Mouse (Mus musculus) right cerebral cortex, adult 2 months (tissue): Measurements from ENCODE around the gene Nebl.

Experiments
- DNase-seq, 2 experiments: peaks; one replicate each; pipeline ENCODE4 v3.0.0; 2021 to 2022; ENCODE audit warnings: low spot score in 2 of 2

Gene Nebl

DNA sequence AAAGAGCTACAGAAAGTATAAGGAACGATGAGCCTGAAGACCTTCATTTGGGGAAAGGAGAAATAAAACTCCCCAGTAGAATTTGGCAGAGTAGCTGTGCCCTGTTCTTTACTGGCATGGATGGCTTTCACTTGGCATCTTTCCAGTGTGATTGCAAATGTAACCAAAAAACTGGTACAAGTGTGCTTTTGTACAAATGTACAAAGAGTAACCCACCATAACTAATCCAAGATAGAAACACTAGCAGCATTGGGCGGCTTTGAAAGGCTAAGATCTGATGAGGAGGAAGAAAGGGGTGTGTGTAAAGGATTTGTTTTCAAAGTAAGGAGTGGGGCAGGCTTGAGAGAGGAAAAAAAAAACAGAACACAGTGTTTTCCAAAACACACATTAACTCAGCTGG, 21.2 kb downstream of the Nebl start:
- no peak for DNase-seq

DNA sequence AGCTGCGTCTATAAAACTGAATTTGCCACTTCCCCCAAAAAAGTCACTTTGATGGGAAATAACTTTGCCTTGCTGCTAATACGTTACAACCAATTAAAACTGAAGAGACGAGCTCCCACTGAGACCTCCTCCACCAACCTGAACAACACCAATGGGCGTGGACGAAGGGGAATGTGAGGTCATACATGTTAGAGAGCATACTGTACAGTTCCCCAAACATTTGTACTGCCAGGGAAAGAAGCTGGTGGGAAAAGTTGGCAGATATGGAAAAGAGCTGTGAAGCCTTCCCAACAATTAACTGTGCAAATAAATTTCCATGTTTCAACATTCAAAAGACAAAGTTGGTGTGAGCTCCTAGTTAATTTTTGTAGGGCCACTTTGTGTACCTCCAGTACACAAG, 25.3 kb downstream of the Nebl start:
- no peak for DNase-seq

DNA sequence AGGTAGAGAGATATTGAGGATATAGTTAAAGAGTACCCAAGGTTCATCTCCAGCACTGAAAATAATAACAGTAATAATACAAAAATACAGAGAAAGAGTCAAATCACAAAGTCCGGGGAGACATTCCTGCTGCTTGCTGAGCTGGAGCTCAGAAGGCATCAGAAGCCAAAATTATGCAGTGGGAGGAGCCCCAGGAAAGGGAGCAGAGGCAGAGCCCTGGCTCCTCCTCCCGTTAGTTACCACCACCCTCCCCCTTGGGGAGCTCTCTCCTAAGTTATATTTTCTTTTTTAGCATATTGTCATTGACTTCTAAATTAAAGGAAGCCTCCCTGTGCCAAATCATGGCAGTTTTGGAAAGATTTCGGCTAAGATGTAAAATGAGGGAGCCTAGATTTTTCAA, 25.8 kb downstream of the Nebl start:
- DNase-seq, result no peak

DNA sequence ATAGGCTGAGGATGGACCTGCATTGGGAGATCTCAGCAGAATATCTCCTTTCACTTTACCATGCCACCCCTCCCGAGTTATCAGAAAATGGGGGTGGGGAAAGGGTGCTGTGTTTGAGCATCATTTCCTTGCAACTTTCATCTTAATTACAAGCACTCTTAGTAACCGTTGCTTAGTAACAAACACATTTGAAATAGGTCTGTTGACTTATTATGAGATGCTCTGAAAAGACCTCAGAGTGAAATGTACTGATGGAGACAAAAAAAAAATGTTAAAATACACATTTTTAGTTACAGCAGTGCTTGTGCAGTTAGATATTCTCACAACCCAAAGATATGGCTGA, 28.1 kb downstream of the Nebl start:
- DNase-seq, result no peak

DNA sequence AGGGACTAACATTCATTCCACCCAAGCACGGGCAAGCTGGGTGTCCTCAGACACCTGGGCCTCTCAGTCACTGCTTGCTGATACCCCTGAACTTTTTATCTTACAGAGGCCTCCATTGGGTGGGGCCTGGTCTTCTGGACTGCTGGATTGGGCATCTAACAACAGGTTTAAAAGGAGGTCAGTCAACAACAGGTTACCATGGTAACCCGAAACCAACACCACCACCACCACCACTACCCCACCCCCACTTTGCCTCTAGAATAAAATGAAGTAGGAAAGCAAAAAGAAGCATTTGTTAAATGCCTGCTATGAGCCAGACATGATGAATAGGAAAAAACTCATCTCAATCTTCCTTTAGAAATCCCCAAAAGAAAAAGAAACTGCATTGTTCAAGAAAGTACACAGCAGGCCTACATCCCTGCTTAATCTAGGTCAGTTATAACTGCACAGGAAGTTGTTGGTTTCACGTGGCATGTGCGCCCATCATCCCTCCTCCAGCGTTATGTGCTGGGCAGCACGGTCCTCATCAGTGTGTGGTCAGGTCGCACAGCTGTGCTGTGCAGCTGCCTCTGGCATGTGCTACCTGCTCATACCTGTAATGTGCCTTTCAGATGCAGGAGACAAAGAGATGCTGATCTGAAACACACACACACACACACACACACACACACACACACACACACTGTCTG, 28.6 kb downstream of the Nebl start:
- no peak for DNase-seq

DNA sequence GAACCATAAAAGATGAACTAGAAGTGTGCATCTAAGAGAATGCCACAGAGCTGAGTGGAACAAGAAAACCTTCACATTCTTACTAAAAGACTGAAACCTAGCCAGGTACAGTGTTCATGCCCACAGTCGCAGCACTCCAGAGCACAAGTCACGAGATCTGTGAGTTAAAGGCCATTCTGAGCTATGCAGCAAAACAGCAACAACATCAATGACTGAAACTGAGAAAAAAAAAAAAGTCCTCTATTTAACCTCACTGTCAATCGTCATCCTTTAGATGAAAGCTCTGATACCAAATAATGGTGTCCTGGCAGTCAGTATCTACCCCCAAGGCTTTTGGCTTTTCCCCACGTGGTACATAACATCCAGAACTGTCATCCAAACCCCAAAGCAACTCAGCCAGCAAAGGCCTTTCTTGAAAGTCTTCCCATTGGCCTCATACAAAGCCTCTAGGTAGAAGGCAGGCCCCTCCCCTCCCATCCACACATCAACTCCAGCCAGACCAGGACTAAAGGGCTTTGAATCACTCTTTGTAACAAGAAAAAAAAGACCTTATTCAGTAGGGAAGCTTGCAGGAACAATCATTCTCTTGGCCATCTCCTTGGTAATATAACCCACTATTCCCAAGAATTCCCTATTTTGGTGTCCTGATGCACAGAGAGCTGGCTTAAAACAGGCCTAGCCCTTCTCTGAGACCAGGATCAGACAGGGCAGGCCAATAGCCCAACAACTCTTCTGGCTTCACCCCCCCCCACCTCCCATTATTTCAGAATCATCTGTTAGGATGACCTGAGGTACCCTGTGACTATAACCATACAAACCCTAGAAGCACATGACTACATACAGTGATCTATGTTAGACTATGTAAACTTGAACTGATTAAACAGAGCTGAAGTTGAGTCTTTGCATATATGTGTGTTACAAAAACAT, 32.8 kb downstream of the Nebl start:
- no peak for DNase-seq

DNA sequence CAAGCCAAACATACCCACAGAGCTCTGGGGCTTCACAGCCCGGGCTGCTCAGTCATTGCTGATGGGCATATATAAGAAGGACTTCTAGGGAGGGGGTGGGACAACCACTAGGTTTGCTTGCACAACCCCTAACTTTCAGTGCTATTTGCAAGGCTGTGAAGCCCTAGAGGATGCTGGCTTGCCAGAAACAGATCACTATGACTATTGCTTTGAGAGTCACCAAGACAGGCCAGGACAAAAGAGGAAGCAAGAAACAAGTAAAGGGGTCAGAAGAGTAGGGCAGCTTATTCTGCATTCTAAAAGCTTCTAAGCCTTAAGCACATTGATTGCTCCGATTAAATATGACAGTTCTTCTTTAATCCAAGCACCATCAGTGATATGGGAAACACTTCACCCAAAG, 38.3 kb downstream of the Nebl start:
- DNase-seq, result no peak

DNA sequence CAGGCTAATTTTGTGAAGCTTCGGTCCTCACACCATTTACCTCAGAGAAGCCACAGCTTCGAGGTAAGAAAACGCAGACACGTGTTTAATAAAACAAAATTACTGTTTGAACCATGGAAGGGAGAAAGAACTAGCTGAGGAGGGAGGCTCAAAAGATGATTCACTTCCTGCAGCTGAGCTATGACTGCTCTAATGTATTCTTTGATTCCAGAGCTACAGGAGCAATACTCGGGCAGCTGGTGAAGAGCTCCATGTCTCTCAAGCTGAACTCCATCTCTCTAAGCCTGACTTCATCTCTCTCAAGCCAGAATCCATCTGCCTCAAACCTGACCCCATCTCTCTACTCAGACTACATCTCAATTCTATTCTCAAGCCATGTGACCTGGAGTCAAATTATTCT, 41.0 kb downstream of the Nebl start:
- no peak for DNase-seq

DNA sequence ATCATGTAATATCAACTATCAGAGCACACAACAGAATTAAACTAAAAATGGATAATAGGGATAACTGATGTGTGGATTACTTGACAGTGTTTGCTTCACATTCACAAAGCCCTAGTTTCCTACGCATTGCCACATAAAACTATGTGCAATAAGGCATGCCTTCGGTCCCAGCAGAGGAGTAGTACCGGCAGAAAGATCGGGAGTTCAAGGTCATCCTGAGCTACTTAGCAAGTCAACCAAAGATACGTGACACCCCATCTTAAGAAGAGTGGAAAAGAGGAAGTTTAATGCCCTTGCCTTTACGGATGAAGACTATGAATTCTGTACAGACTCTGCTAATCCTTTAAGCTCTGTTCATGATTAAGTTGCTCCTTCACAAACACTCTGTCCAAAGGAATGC, 44.1 kb downstream of the Nebl start:
- no peak for DNase-seq

DNA sequence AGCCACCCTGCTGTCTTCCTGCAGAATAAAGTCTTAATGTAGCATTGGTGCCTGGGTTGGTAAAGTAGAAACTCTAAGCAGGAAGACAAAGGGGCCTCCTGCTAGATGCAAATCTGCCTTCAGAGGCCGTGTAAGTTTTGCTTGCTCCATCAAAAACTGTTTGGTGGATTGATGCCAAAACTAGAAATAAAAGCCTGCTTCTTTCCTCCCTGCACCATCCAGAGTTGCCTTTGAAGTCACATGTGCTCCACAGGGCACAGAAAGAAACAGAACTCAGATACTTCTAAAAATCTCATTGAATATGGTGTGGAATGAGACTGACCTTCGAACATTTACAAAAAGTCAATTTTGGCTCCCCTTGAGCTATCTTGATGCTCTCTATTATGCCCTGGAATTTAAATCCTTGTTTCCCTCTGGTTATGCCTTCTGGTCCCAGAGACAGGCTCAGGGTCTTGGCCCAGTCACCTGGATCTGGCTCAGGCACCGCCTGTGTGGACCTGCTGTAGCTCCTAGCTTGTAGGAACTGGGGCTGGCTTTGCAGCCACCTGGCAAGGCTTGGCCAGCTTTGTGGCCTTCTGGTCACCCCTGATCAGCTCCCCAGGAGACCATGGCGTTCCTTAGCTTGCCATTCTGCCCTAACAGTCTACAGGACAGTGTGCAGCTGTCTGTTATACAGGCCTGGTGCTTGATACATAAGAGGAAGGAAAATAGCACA, 47.8 kb downstream of the Nebl start:
- DNase-seq, result no peak

DNA sequence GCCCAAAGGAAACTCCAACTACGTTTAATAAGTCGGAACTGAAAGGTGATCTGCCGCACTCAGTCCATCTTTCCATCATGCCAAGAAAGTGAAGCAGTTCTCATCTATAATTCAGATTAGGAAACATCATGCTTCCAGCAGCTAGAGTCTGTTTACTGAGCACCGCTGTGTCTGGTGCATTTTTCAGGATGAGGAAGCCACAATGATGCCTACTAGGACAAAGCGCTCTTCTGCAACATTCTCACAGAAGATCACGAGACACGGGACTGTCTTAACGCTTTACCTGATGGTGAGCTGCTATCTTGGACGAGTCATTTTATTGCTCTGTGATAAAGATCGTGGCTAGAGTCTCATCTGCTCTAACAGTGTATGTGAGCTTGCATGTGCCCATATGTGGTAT, 59.1 kb downstream of the Nebl start:
- no peak for DNase-seq

DNA sequence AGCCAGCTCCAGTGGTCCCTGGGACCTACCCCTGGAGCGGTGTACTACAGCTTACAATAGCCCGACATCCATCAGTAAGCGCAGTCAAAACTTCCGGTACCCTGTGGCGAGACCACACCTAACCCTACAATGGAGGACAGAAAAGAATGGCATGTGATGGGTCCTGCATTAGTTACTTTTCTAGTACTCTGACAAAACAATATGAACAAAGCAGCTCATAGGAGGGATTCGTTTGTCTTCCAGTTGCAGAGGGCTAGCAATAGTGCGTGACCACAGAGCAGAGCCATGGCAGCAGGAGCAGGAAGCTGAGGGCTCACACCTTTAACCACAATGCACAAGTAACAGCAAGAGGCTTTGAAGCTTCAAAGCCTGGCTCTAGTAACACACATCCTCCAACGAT, 59.7 kb downstream of the Nebl start:
- DNase-seq, result no peak

DNA sequence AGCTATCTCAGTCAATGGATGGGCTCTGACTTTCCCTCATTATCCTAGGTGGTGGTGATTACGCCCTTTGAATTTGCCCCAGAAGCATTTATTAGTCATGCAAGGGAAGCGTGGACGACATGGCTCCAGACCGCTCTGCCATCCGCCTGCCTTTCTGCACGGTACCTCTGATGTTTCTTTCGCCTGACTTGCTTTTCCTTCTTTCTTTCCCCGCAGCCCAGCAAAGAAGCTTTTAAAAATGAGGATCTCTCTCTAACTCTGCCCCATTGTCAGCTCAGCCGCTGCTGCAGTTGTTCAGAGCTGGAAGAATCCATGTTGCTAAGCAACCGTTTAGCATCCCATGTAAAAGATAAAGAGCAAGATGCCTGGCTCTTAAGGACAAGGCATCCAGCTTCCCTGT, 61.3 kb downstream of the Nebl start:
- DNase-seq, result peak; percentile 34 to 52

DNA sequence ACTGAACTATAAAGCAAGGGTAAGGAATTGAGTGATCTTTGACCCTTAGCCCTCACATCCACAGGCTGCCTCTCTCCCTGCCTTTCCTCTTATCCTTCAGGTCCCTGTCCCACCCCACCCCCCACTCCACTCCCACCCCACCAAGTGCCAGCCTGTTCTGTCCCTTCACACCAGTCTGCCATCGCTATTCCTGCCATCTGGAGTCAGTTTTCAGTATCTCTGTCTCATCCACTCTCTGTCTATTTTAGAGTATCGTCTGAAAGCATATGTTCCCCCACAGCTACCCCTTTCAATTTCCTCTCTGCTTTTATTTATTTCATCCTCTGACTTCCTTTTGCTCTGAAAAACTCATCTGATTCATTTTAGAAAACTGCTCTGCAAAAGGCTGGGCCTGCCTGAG, 62.3 kb downstream of the Nebl start:
- peak in 1 of 2 experiments; percentile 25 for DNase-seq

DNA sequence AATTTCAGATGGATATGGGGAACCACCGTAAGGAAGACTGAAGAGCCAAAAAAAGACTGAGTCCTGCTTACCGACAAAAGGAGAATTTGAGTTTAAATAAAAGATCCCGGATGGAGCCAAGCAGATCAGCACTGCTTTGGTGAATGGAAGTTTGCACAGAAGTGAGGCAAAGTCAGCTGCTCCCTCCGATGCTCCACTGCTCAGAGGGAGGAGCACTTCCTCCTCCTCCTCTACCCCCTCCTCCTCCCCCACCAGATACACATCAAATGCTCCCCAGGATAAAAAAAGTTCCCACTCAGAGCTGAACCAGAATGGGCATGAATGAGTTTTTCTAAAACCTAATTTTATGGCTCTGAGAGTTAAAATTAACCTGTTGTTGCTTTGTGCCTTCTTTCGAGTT, 73.1 kb downstream of the Nebl start:
- DNase-seq, result no peak

DNA sequence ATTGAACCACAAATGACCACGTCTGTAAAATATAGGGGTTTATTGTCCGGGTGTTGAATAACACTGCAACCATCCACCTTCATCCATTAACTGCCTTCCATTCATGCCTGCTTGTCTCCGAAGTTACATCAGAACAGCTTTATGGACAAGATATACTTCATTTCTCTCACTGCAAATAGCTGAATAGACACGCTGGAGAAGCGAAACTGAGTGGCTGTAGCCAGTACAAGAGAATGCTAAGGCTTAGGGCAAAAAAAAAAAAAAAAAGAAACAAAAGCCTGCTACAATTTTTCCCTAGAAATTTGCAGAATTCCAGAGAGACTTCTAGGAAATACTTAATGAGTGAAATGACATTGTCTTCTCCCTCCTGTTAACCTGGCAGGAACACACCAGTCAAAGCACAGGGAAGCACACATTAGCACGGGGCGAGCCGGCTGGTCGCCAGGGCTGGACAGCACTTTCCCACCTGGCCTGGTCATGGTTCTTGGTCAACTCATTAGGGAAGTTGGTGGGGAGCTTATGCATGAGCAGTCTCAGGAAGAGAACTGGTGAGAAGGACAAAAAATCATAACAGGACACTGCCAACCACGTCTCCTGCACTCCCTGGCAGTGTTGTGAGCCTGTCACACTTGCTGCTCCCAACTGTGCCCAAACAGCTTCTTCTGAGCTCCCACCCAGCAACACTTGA, 81.0 kb downstream of the Nebl start:
- no peak for DNase-seq

DNA sequence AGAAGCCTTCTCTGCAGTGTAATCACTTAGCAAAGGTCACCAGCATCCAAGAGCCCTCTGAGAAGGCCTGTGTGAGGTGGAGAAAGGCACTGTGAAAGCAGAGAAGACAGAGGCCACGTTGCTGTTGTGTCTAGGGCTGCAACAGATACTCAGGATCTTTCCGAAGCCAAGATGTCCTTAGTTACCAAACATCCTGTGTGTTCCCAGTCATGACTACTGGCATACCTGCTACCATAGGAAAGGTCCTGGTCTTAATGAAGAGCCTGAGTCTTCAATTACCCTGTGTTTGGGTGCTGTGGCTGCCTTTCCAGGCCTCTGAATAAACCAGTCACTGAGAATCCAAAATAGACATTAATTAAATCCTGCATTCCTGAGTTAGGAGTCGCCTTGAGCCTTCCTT, 81.5 kb downstream of the Nebl start:
- no peak for DNase-seq

DNA sequence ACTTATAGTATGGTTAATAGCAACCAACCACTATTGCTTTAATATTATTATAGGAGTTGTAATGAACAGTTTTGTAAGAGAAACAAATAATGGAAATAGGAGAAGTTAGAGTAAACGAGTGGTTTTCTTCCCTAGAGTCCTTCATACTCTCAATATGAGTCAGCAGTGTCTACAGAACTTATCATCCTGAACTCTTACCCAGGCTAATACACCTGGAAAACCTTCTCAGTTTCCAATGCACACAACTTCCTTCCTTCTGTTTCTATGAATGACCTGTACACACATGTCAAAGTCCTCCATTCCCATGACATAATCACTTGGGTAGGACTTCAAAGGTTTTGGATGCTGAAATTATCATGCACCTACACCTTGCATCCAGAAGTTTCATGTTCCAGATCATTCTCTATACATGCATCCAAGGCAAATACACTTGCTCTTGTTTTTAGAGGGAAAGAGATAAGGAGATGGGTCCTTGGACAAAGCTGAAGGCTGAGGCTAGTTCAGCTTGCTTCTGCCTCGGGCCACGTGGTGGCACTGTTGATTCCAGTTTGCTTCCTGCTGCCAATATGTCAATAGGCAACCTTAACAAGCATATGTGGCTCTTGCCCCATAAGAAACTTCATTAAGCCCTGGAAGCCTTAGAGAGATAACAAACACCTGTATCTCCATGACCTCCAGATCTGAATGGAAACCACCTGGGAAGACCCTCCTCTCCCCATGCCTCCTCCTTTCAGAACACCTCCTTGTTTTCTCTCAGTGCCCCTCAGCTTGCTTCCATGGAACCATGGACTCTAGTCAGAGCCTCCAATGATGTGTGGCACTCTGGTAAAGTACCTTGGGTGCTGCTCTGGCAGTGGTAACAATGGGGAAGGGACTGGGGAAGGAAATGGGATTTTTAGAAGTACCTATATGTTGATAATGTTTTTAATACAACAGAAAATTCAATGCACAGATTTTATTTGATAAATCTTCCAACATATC, 86.7 kb downstream of the Nebl start:
- peak; percentile 71 to 78 for DNase-seq

DNA sequence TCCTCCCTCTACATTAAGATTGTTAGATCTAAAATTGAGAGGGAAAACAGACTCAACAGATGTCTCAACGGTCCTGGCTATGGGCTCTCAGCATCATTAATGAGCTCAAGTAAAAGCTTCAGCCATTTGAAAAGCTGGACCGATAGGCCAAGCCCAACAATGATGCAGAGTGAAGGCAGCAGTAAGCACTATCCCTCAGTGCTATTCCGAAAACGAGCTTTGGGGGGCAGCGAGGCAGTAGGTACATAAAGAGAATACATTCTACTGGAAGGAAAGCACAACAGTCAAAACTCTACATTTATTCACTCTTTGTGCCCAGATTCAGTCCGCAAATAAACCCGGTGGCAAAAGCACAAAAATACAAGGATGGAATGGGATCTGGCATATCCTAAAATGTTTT, 87.4 kb downstream of the Nebl start:
- DNase-seq, result no peak

DNA sequence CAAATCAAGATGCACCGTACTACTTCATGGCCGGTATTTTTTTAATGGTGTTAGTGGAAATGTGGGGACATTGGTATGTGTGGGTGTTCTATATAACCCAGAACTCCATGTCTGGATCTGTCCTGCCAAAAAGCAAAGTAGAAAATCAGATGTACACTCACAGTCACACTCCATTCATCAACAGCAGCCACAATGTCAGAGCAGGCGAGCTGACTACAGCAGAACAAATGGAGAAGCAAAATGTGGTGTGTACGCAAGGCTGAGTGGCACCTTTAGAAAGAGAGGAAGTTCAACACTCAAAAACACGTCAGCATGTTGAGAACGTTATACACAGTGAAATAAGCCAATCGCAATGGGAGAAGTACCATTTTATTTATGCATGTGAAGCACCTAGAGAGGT, 88.5 kb downstream of the Nebl start:
- DNase-seq, result no peak

DNA sequence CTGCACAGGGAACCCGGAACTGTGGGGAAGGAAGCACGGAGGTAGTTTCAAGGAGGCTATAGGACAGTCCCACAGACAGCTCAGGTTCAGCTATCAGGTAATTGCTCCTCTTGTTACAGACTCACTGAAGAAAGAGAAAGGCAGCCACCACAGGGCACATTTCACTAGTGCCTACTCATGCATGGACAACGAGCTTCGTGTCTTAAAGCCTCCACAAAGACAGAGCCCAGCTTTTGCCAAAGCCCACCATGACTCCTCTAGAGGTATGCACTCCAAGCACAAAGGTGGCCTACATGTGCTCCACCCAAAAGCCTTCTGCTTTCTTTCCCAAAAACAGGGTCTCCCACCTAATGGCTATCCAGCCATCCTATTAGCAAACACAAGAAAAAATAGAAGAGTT, 90.4 kb downstream of the Nebl start:
- DNase-seq, result no peak
